Mouse (Mus musculus): ENCODE data around the gene Nt5e. TPM values are rescaled to one million over a fixed set of nuclear protein-coding genes. Genes with fewer than 3 reads are reported as not detected.

Gene Nt5e
- polyA plus RNA-seq, 1 experiment from 2014 or later: 1.7 TPM

DNA sequence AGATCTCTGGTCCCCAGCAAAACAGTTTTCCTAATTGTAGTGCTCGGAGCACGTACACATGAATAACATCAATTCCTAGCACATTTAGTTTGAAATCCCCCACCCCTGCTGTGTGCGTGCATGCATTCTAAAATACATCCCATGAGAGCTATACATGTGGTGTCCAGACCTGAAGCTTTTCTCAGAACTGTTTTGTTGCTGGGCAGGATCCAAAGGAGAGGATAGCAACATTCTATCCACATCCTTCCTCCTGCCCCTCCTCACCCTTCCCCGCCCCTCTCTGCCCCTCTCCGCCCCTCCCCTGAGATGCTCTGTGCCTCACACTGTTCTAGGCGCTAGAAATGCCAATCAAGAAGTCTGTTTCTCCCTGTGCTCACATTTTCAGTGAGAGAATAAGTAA, 25.7 kb downstream of the Nt5e start:
- 58% methylated on average over 6 of the region's 6 CpGs for WGBS
- Histone ChIP-seq H3K36me3 (ENCODE audit: control insufficient read depth, insufficient read depth, low read length) (no peaks in the 10 kb centered on the region), H3K4me2 (ENCODE audit: low read depth) (no peak overlapping the region), H3K27me3 (ENCODE audit: control insufficient read depth, insufficient read depth, low read length) (no peaks in the 10 kb centered on the region), H3K4me1 (ENCODE audit: control insufficient read depth, insufficient read depth, low read length) (no peaks in the 10 kb centered on the region), H3K9me3 (ENCODE audit: control insufficient read depth, low read length) (no peaks in the 10 kb centered on the region), H3K9ac (ENCODE audit: low read length) (no peak overlapping the region), H3K4me3 (ENCODE audit: low read depth, low read length) (no peak overlapping the region), H3K27ac (ENCODE audit: low read depth, low read length) (no peak overlapping the region)
- ATAC-seq (ENCODE audit: insufficient read depth, low FRiP score, low TSS enrichment) (no peak), DNase-seq (ENCODE audit: low spot score) (no peak)

GRCm38 (mm10) chr9:88353459-88353858, 26.5 kb downstream of the Nt5e start:
- H3K27me3 ChIP-seq (ENCODE audit: control insufficient read depth, insufficient read depth, low read length): no peaks in the 10 kb centered on the region
- H3K4me1 ChIP-seq (ENCODE audit: control insufficient read depth, insufficient read depth, low read length): no peaks in the 10 kb centered on the region
- WGBS: 92% methylated on average over 7 of the region's 7 CpGs
- H3K9me3 ChIP-seq (ENCODE audit: control insufficient read depth, low read length): no peaks in the 10 kb centered on the region
- H3K9ac ChIP-seq (ENCODE audit: low read length): no peak overlapping the region
- DNase-seq (ENCODE audit: low spot score) (no peak), ATAC-seq (ENCODE audit: insufficient read depth, low FRiP score, low TSS enrichment) (no peak)
- no peak overlapping the region for H3K4me3 ChIP-seq (ENCODE audit: low read depth, low read length)
- H3K27ac ChIP-seq (ENCODE audit: low read depth, low read length): no peak overlapping the region
- no peak overlapping the region for H3K4me2 ChIP-seq (ENCODE audit: low read depth)
- H3K36me3 ChIP-seq (ENCODE audit: control insufficient read depth, insufficient read depth, low read length): no peaks in the 10 kb centered on the region

DNA sequence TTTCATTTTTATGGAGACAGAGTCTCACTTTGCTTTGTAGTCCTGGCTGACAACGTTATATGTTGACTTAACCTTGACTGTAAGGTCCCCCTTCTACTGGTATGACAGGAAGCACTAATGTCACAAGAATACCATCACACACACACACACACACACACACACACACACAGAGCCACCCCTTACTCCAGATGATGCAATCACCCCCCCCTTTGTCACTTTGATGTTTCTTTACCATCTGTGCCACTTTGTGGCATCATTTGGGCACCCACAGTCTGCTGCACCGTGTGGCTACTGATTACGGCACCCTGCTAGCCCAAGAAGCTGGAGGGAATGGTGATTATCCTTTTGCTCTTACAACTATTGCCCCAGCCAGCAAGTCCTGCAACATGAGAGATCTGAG, 30.2 kb downstream of the Nt5e start:
- DNase-seq (ENCODE audit: low spot score) (no peak), ATAC-seq (ENCODE audit: insufficient read depth, low FRiP score, low TSS enrichment) (no peak)
- H3K9ac ChIP-seq (ENCODE audit: low read length): no peak overlapping the region
- no peak overlapping the region for H3K4me2 ChIP-seq (ENCODE audit: low read depth)
- no peaks in the 10 kb centered on the region for H3K36me3 ChIP-seq (ENCODE audit: control insufficient read depth, insufficient read depth, low read length)
- WGBS: 50% methylated on average over 3 of the region's 3 CpGs
- no peaks in the 10 kb centered on the region for H3K27me3 ChIP-seq (ENCODE audit: control insufficient read depth, insufficient read depth, low read length)
- no peaks in the 10 kb centered on the region for H3K4me1 ChIP-seq (ENCODE audit: control insufficient read depth, insufficient read depth, low read length)
- H3K4me3 ChIP-seq (ENCODE audit: low read depth, low read length): no peak overlapping the region
- no peak overlapping the region for H3K27ac ChIP-seq (ENCODE audit: low read depth, low read length)
- H3K9me3 ChIP-seq (ENCODE audit: control insufficient read depth, low read length): no peaks in the 10 kb centered on the region

- no peaks in the 10 kb centered on the region for H3K9me3 ChIP-seq (ENCODE audit: control insufficient read depth, low read length)
- no peak for DNase-seq (ENCODE audit: low spot score)
- no peak overlapping the region for H3K27ac ChIP-seq (ENCODE audit: low read depth, low read length)
- 90% methylated on average over 2 of the region's 2 CpGs for WGBS
- ATAC-seq (ENCODE audit: insufficient read depth, low FRiP score, low TSS enrichment): no peak
- no peak overlapping the region for H3K4me3 ChIP-seq (ENCODE audit: low read depth, low read length)
- H3K4me2 ChIP-seq (ENCODE audit: low read depth): no peak overlapping the region
- H3K4me1 ChIP-seq (ENCODE audit: control insufficient read depth, insufficient read depth, low read length): no peaks in the 10 kb centered on the region
- no peak overlapping the region for H3K9ac ChIP-seq (ENCODE audit: low read length)
- H3K27me3 ChIP-seq (ENCODE audit: control insufficient read depth, insufficient read depth, low read length): no peaks in the 10 kb centered on the region
- no peaks in the 10 kb centered on the region for H3K36me3 ChIP-seq (ENCODE audit: control insufficient read depth, insufficient read depth, low read length)
Observed at GRCm38 (mm10) chr9:88359140-88359539, 32.1 kb downstream of the Nt5e start.

- Histone ChIP-seq H3K4me2 (ENCODE audit: low read depth) (no peak overlapping the region), H3K4me1 (ENCODE audit: control insufficient read depth, insufficient read depth, low read length) (no peaks in the 10 kb centered on the region), H3K36me3 (ENCODE audit: control insufficient read depth, insufficient read depth, low read length) (no peaks in the 10 kb centered on the region), H3K9ac (ENCODE audit: low read length) (no peak overlapping the region), H3K27ac (ENCODE audit: low read depth, low read length) (no peak overlapping the region), H3K9me3 (ENCODE audit: control insufficient read depth, low read length) (no peaks in the 10 kb centered on the region), H3K27me3 (ENCODE audit: control insufficient read depth, insufficient read depth, low read length) (no peaks in the 10 kb centered on the region), H3K4me3 (ENCODE audit: low read depth, low read length) (no peak overlapping the region)
- ATAC-seq (ENCODE audit: insufficient read depth, low FRiP score, low TSS enrichment) (no peak), DNase-seq (ENCODE audit: low spot score) (no peak)
- WGBS: 76% methylated on average over 14 of the region's 14 CpGs
Observed at GRCm38 (mm10) chr9:88361211-88361909, 34.4 kb downstream of the Nt5e start.

GRCm38 (mm10) chr9:88362055-88362850, 35.3 kb downstream of the Nt5e start:
- H3K27ac ChIP-seq (ENCODE audit: low read depth, low read length): no peak overlapping the region
- no peak overlapping the region for H3K4me3 ChIP-seq (ENCODE audit: low read depth, low read length)
- H3K9me3 ChIP-seq (ENCODE audit: control insufficient read depth, low read length): no peaks in the 10 kb centered on the region
- no peak for ATAC-seq (ENCODE audit: insufficient read depth, low FRiP score, low TSS enrichment)
- no peaks in the 10 kb centered on the region for H3K36me3 ChIP-seq (ENCODE audit: control insufficient read depth, insufficient read depth, low read length)
- H3K4me2 ChIP-seq (ENCODE audit: low read depth): no peak overlapping the region
- no peak for DNase-seq (ENCODE audit: low spot score)
- no peaks in the 10 kb centered on the region for H3K4me1 ChIP-seq (ENCODE audit: control insufficient read depth, insufficient read depth, low read length)
- H3K27me3 ChIP-seq (ENCODE audit: control insufficient read depth, insufficient read depth, low read length): no peaks in the 10 kb centered on the region
- H3K9ac ChIP-seq (ENCODE audit: low read length): no peak overlapping the region
- 46% methylated on average over 4 of the region's 5 CpGs for WGBS

DNA sequence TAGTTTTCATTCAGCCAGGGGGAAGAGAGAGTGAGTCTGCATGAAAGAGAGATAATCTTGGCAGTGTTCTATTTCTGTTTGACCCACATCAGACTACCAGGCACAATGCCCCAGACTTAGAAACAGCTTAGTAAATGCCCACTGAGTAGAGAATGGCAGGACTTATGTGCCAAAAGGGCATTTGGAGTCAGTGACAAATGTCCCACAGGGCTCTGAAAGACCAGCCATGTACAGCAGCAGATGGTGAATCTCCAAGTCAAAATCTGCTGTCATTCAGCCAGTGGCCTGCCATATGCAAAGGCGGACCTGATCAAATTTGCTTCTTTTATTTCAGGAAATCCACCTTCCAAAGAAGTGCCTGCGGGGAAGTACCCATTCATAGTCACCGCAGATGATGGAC, 36.1 kb downstream of the Nt5e start:
- 89% methylated on average over 3 of the region's 3 CpGs for WGBS
- H3K27ac ChIP-seq (ENCODE audit: low read depth, low read length): no peak overlapping the region
- no peak for ATAC-seq (ENCODE audit: insufficient read depth, low FRiP score, low TSS enrichment)

GRCm38 (mm10) chr9:88366308-88366707, 39.3 kb downstream of the Nt5e start:
- no peak overlapping the region for H3K27ac ChIP-seq (ENCODE audit: low read depth, low read length)
- H3K36me3 ChIP-seq (ENCODE audit: control insufficient read depth, insufficient read depth, low read length): no peaks in the 10 kb centered on the region
- WGBS: 89% methylated on average over 4 of the region's 4 CpGs
- no peaks in the 10 kb centered on the region for H3K27me3 ChIP-seq (ENCODE audit: control insufficient read depth, insufficient read depth, low read length)
- no peaks in the 10 kb centered on the region for H3K9me3 ChIP-seq (ENCODE audit: control insufficient read depth, low read length)
- DNase-seq (ENCODE audit: low spot score): no peak
- no peak overlapping the region for H3K9ac ChIP-seq (ENCODE audit: low read length)
- ATAC-seq (ENCODE audit: insufficient read depth, low FRiP score, low TSS enrichment): no peak
- no peak overlapping the region for H3K4me2 ChIP-seq (ENCODE audit: low read depth)
- no peak overlapping the region for H3K4me3 ChIP-seq (ENCODE audit: low read depth, low read length)
- no peaks in the 10 kb centered on the region for H3K4me1 ChIP-seq (ENCODE audit: control insufficient read depth, insufficient read depth, low read length)

More for the DNA sequence above, 36.1 kb downstream of the Nt5e start:
- DNase-seq (ENCODE audit: low spot score): no peak
- no peaks in the 10 kb centered on the region for H3K9me3 ChIP-seq (ENCODE audit: control insufficient read depth, low read length)
- H3K9ac ChIP-seq (ENCODE audit: low read length): no peak overlapping the region
- no peaks in the 10 kb centered on the region for H3K4me1 ChIP-seq (ENCODE audit: control insufficient read depth, insufficient read depth, low read length)
- H3K27me3 ChIP-seq (ENCODE audit: control insufficient read depth, insufficient read depth, low read length): no peaks in the 10 kb centered on the region
- no peaks in the 10 kb centered on the region for H3K36me3 ChIP-seq (ENCODE audit: control insufficient read depth, insufficient read depth, low read length)
- H3K4me2 ChIP-seq (ENCODE audit: low read depth): no peak overlapping the region
- no peak overlapping the region for H3K4me3 ChIP-seq (ENCODE audit: low read depth, low read length)

- Histone ChIP-seq H3K9me3 (ENCODE audit: control insufficient read depth, low read length) (no peaks in the 10 kb centered on the region), H3K36me3 (ENCODE audit: control insufficient read depth, insufficient read depth, low read length) (no peaks in the 10 kb centered on the region), H3K27ac (ENCODE audit: low read depth, low read length) (no peak overlapping the region), H3K4me3 (ENCODE audit: low read depth, low read length) (no peak overlapping the region), H3K9ac (ENCODE audit: low read length) (no peak overlapping the region), H3K4me2 (ENCODE audit: low read depth) (no peak overlapping the region), H3K27me3 (ENCODE audit: control insufficient read depth, insufficient read depth, low read length) (no peaks in the 10 kb centered on the region), H3K4me1 (ENCODE audit: control insufficient read depth, insufficient read depth, low read length) (no peaks in the 10 kb centered on the region)
- ATAC-seq (ENCODE audit: insufficient read depth, low FRiP score, low TSS enrichment) (no peak), DNase-seq (ENCODE audit: low spot score) (no peak)
- 91% methylated on average over 4 of the region's 4 CpGs for WGBS
Observed at GRCm38 (mm10) chr9:88366819-88367218, 39.8 kb downstream of the Nt5e start.

Measured in neural tube, embryonic 11.5 days (tissue).